Mouse (Mus musculus) spleen, embryonic (tissue): ENCODE measurements at regions not wholly inside any gene's neighbourhood (a gene's known extent, or its start where the extent isn't known, plus 50 kb on each side); places are given as distances from the start of the nearest gene placed in this dataset.

ENCODE experiments used
- CTCF ChIA-PET: fragments of 350-600 bp; sonication (Branson Sonifier 250); formaldehyde crosslinking; loops from one replicate; lab custom pipeline; 2022; lab: Charles Lee

- CTCF ChIA-PET: no interaction called here
Observed at GRCm38 (mm10) chr14:111971857-111972256, 297.0 kb downstream of the Slitrk5 start.

GRCm38 (mm10) chr14:111995809-111996458 lies 321.0 kb downstream of the Slitrk5 start:
- CTCF ChIA-PET: no interaction called here

- CTCF ChIA-PET: no interaction called here
Observed at GRCm38 (mm10) chr14:112002146-112002545, 327.2 kb downstream of the Slitrk5 start.

GRCm38 (mm10) chr14:112002881-112003280 lies 328.0 kb downstream of the Slitrk5 start:
- CTCF ChIA-PET: no interaction called here

GRCm38 (mm10) chr14:112008651-112009050 lies 333.8 kb downstream of the Slitrk5 start:
- CTCF ChIA-PET: no interaction called here

GRCm38 (mm10) chr14:112029331-112029730 lies 354.4 kb downstream of the Slitrk5 start:
- CTCF ChIA-PET: interaction anchor here (0.7 kb wide), 1 partner anchor 829 kb away, joined by 7 read pairs; no protein-coding TSS in a partner anchor

- CTCF ChIA-PET: no interaction called here
Observed at GRCm38 (mm10) chr14:112075071-112075470, 400.2 kb downstream of the Slitrk5 start.
